Mouse (Mus musculus) ES-CJ7 (cell line): Measurements from ENCODE around the gene Ap5m1.
"Not testable (repeated sequence)": the region's sequence is repeated elsewhere in the genome, so short reads cannot be mapped to it uniquely, and the experiment has no call there.

Experiments
- DNase-seq: peaks from one replicate; pipeline ENCODE4 v3.0.0; 2011; ENCODE audit warnings: low read depth, low spot score

Ap5m1 gene

GRCm38 (mm10) chr14:49065529-49066273, at the start of gene Ap5m1:
Ap5m1 (plus strand) TSS chr14:49066097.
- peak; percentile 12 for DNase-seq

GRCm38 (mm10) chr14:49019765-49020164, 46.1 kb upstream of the Ap5m1 start:
- DNase-seq = no peak

- no peak for DNase-seq
Observed at GRCm38 (mm10) chr14:49027040-49027778, 38.7 kb upstream of the Ap5m1 start.

- no peak for DNase-seq
Observed at GRCm38 (mm10) chr14:49027779-49028368, 38.0 kb upstream of the Ap5m1 start.

- no peak for DNase-seq
Observed at GRCm38 (mm10) chr14:49028991-49029390, 36.9 kb upstream of the Ap5m1 start.

- DNase-seq = no peak
Observed at GRCm38 (mm10) chr14:49045610-49046009, 20.3 kb upstream of the Ap5m1 start.

- DNase-seq = no peak
Observed at GRCm38 (mm10) chr14:49049492-49049891, 16.4 kb upstream of the Ap5m1 start.

- no peak for DNase-seq
Observed at GRCm38 (mm10) chr14:49063838-49064237, 2.1 kb upstream of the Ap5m1 start.

- DNase-seq = peak; percentile 95
Observed at GRCm38 (mm10) chr14:49066274-49066823, 452 bp downstream of the Ap5m1 start, which contains the start of gene Exoc5. Exoc5 (minus strand) TSS chr14:49066653.

GRCm38 (mm10) chr14:49072837-49073236, 6.9 kb downstream of the Ap5m1 start:
- DNase-seq = no peak

GRCm38 (mm10) chr14:49073896-49074295, 8.0 kb downstream of the Ap5m1 start:
- no peak for DNase-seq

- no peak for DNase-seq
Observed at GRCm38 (mm10) chr14:49074361-49074760, 8.5 kb downstream of the Ap5m1 start.

GRCm38 (mm10) chr14:49078820-49079219, 12.9 kb downstream of the Ap5m1 start:
- no peak for DNase-seq

- DNase-seq = no peak
Observed at GRCm38 (mm10) chr14:49086522-49086921, 20.6 kb downstream of the Ap5m1 start.

GRCm38 (mm10) chr14:49088155-49089048, 22.5 kb downstream of the Ap5m1 start:
- no peak for DNase-seq

- no peak for DNase-seq
Observed at GRCm38 (mm10) chr14:49089461-49090058, 23.7 kb downstream of the Ap5m1 start.

- DNase-seq = peak; percentile 10
Observed at GRCm38 (mm10) chr14:49090102-49090501, 24.2 kb downstream of the Ap5m1 start.

GRCm38 (mm10) chr14:49091277-49091676, 25.4 kb downstream of the Ap5m1 start:
- no peak for DNase-seq

GRCm38 (mm10) chr14:49091755-49092154, 25.9 kb downstream of the Ap5m1 start:
- DNase-seq = not testable (repeated sequence)

- DNase-seq = peak; percentile 57
Observed at GRCm38 (mm10) chr14:49118381-49118780, 52.5 kb downstream of the Ap5m1 start.

- DNase-seq = no peak
Observed at GRCm38 (mm10) chr14:49121723-49122122, 55.8 kb downstream of the Ap5m1 start.
